Mouse (Mus musculus): ENCODE data around the gene Vav1.
A peak's percentile ranks its signal among the peaks of the same experiment; 100 is the strongest.
"Not testable (repeated sequence)": the region's sequence is repeated elsewhere in the genome, so short reads cannot be mapped to it uniquely, and the experiment has no call there.

Vav1 gene

DNA sequence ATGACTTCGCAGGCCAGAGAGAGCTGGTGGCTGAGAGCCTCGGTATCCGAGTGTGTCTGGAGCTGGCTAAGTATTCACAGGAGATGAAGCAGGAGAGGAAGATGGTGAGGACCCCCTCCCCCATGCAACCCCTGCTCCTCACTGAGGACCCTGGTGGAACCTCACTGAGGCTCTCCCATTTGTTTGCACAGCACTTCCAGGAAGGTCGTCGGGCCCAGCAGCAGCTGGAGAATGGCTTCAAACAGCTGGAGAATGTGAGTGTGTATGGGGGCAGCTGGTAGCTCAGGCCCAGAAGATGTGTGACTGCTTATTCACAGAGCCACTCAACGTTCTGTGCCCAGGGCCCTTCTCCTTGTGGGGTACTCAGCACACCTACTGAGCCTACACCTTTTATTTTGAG is 25.6 kb upstream of the Vav1 start:
- no peak for DNase-seq (ENCODE audit: low spot score)

DNA sequence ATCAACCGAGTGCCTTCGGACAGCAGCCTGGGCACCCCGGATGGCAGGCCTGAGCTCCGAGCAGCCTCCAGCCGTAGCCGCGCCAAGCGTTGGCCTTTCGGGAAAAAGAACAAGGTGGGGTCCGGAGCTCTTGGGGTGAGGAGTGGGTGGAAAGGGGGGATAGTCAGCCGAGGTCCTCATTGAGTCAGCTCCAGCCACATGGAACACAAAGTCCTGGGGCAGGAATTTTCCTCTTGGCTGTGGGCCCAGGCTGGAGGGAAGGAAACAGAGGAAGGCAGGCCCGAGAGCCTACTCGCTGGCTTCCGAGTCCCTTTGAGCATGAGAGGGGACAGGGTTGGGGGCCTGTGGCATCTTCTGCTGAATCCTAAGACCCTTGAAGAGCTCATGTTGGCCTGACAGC is 23.5 kb upstream of the Vav1 start:
- DNase-seq (ENCODE audit: low spot score), result no peak

DNA sequence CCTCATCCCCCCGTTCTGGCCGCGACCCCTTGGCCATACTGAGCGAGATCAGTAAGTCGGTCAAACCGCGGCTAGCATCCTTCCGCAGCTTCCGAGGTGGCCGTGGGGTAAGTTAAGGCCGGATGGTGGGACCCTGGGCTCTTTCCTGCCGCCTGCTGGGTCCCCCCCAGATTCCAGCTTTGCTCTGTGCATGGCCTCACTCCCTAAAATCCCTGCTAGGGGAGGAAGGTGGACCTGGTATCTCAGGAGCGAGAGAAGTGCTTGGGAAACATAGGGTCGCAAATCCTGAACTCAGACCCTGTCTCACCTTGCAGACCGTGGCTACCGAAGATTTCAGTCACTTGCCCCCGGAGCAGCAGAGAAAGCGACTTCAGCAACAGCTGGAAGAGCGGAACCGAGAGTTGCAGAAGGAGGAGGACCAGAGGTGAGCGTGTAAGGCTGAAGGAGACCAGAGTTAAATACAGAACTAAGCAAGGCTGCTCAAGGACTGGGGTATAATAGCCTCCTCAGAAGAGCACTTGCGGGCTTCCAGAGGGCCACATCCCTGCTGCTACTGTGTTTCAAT is 21.9 kb upstream of the Vav1 start:
- DNase-seq (ENCODE audit: low spot score), result no peak

DNA sequence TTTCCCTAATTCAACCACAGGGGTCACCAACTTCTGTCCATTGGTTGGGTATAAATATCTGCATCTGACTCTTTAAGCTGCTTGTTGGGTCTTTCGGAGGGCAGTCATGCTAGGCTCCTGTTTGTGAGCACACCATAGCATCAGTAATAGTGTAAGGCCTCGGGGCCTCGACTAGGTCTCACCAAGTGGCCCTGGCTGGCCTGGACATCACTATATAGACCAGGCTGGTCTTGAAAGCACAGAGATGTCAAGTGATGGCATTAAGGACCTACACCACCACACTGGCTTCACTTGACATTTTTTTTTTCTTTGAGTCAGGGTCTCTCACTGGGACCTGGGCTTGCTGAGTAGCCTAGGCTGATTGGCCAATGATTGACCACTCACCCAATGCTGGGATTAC is 20.7 kb upstream of the Vav1 start:
- no peak for DNase-seq (ENCODE audit: low spot score)

DNA sequence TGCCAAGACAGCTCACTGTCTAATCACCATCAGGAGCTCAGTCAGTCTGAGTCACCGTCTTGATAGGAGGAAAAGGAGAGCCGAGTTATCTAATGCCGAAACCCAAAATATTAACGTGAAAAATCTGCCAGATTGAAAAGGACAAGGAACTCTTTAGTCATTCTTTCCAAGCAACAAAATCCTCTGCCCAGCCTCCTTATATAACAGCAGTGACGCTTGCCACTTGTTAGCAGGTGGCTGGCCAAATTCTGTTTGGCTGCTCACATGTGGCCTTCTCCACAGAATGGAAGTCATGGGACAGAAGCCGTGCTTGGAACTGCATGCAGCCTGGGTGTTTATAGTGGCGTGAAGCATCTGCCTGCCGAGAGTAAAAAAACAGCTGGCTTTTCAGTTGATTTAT is 19.2 kb upstream of the Vav1 start:
- peak; percentile 64 for DNase-seq (ENCODE audit: low spot score)

DNA sequence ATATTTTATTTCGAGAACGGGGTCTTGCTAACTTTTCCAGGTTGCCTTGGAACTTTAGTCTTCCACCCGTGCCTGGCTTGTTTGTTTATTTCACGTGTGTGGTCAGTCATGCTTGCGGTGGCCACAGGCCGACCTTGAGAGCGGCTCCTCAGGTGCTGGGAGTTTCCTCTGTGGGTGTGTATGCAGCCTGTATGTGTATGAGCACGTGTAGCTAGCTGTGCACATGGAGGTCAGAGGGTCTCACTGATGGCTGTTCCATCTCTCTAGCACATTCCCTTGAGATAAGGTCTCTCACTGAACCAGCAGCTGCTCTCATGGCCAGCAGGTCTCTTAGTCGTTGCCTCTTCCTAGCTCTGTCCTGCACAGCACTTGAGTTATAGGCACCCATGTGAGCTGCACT is 18.5 kb upstream of the Vav1 start:
- DNase-seq (ENCODE audit: low spot score), result no peak

DNA sequence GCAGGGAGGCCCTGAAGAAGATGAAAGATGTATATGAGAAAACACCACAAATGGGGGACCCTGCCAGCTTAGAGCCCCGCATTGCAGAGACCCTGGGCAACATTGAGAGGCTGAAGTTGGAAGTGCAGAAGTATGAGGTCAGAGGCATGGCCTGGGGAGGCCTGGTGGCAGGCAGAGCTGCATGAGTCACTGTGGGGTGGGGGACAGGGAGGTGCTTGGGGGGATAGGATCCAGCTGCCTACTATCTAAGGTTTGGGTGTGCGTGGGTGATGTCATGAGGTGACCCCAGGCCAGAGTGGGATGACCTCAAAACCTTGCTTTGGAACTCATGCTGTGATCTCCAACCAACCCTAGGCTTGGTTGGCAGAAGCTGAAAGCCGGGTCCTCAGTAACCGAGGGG is 17.6 kb upstream of the Vav1 start:
- DNase-seq (ENCODE audit: low spot score), result no peak

DNA sequence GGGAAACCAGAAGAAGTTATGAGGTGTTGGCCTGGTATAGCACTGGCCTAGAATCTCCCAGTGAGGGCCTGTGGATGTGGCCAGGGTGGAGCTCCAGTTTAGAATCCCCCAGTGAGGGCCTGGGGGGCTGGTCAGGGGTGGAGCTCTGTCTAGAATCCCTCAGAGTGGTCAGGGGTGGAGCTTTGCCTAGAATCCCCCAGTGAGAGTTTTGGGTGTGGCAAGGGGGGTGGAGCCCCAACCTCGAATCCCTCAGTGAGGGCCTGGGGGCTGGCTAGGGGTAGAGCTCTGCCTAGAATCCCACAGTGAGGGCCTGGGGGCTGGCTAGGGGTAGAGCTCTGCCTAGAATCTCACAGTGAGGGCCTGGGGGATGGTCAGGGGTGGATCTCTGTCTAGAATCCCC is 17.1 kb upstream of the Vav1 start:
- DNase-seq (ENCODE audit: low spot score), result no peak

DNA sequence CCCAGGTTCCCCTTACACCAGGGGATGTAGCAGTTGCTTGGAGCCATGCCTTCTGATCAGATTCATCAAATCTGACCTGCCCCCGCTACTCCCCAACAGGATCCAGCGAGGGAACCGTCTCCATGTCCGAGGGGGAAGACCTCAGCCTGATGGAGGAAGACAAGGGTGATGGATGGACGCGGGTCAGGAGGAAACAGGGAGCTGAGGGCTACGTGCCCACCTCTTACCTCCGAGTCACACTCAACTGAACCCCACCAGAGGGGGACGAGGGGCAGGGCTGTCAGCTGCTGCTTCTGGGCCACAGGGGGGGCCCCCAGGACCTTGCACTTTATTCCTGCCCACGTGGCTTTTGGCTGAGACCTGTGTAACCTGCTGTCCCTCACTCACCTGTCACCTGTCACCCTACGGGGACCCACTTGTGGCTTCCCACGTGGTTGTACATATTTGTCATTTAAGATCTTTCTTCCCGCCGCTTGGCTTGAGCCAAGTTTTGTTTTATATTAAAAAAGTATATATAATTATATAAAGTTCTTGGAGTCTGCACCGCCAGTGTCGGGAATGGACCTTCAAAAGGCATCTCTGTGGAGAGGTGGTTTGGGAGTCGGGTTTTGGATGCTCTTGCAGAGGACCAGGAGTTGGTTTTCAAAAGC is 15.9 kb upstream of the Vav1 start:
- DNase-seq (ENCODE audit: low spot score), result no peak

DNA sequence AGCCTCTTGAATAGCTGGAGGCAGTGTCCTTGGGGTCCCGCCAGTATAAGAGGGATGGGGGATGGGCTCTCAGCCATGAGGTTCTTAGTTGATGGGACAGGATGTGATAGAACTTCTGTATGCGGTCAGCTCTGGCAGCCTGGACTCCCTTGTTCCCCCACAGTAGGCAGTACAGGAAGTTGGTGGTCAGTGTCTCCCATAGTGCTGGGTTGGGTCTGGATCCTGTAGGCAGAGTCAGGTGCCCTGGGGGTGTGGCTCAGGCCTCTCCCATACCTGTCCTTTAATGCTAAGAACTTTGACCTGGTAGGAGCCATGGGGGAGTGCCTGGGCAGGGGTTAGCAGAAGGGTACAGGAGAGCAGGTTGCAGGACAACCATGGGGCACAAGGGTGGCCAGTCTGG is 14.7 kb upstream of the Vav1 start:
- no peak for DNase-seq (ENCODE audit: low spot score)

DNA sequence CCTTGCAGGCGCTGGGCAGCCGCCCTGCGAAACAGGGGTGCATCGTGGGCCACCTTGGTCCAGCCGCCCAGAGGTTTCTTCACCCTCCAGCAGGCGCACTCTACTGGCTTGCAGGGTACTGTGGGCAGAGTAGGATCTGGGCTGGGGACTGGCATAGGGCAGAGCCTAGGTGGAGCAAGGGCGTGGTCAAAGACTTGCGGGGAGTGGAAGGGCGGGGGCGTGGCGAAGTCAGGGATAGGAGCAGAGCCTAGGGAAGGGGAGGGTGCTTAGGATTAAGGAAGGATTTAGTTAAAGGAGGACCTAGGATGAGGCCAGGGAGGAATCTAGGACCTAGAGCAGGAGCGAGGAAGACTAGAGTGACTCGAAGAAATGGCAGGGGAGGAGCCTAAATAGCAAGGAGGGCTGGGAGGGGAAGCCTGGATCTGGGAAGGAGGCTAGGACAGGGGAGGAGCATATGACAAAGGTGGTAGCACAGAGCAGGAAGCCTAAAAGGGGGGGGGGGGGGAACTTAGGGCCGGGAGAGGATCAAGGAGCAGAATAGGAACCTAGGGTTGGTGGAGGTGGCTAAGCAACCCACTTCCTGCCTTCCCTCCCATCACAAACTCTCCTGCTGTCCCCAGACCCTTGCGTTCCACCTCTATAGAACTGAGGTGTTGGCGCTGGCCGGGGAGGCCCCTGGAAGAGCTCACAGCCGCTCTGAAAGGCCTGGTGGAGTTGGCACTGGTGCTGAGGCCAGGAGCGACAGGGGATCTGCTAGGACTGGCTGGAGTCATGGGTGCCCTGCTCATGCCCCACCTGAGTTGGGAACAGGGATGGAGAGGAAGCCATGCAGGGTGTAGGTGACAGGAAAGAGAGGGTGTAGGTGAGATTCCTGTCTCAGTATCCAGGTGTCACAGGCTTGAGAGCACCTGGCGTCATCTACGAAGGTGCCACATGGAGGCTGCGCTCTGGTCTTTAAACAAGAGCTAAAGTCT is 13.6 kb upstream of the Vav1 start:
- DNase-seq (ENCODE audit: low spot score), result no peak

DNA sequence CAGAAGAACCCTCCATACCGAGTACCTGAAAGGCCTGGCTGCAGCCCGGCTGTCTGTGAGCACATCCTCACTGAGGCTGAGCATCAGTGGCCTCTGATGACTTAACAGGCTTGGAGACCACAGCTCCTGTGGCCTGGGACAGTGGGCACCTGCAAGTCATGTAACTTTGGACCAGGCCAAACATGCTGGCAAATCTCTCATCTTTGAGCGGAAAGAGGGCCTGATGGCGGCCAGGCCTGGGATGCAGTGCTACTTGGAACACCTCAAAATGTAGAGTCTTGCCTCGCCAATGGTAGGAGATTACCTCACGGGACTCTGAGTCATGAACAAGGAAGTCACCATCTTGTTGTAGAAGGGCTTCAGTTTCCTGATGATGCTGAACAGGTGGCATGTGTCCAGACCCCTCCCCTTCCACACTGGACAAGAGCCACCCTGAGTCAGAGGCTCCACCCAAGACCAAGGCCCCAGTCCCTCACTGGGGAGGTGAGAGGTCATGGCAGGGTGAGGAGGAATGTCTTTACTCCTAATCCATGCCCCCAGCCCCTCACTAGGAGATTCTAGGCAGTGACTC is 11.3 kb upstream of the Vav1 start:
- DNase-seq (ENCODE audit: low spot score), result peak; percentile 66

DNA sequence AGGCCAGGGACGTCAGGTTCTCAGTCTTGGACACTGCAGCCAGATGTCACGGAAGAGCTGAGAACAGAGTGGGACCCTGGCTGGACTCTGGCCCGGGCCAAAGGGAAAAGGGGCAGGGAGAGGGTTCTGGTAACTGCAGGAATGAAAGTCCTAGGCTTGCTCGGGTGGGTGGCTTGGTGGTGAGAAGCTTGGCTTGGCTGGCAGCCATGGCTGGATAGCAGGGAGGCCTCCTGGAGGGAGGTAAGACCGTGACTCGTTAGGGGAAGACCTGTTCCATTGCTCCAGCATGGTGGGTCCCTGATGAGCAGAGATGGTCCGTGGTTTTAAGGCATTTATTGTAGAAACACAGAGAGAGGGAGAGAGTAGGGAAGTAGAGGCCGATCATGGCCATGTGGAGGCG is 7.6 kb upstream of the Vav1 start:
- no peak for DNase-seq (ENCODE audit: low spot score)

DNA sequence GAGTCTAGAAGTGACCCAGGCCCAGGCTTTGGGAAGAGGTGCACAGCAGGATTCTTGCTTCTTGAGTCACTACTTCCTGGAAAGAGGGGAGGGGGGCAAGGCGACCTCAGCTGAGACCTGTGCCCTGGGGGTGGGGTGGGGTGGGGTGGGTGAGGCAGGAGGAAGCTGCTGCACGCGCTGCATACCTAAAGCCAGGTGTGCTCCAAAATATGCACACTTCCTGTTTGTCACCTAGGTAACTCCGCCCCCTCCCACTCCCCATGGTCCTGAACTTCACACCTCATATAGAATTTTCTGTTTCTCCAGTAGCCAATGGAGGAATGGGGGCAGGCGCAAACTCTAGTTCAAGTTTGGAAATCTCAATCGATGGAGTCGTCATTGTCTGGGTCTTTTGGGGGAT is 5.1 kb upstream of the Vav1 start:
- no peak for DNase-seq (ENCODE audit: low spot score)

DNA sequence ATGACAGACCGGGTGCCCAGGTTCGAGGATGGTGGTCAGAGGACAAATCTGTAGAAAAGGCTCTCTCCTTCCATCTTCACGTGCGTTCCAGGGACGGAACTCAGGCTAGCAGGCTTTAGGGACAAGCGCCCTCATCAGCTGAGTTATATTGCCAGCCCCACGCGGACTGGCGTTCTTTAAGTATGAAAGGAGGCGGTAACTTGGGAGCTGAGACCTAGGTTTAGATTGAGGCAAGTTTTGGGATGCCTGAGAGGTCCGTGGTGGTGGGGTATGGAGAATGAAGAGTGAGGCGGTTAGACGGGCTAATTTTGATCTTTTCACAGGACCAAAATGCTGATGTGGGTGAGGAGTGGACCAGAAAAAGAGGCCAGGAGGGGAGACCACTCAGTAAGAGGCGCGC is 4.2 kb upstream of the Vav1 start:
- DNase-seq (ENCODE audit: low spot score), result no peak

DNA sequence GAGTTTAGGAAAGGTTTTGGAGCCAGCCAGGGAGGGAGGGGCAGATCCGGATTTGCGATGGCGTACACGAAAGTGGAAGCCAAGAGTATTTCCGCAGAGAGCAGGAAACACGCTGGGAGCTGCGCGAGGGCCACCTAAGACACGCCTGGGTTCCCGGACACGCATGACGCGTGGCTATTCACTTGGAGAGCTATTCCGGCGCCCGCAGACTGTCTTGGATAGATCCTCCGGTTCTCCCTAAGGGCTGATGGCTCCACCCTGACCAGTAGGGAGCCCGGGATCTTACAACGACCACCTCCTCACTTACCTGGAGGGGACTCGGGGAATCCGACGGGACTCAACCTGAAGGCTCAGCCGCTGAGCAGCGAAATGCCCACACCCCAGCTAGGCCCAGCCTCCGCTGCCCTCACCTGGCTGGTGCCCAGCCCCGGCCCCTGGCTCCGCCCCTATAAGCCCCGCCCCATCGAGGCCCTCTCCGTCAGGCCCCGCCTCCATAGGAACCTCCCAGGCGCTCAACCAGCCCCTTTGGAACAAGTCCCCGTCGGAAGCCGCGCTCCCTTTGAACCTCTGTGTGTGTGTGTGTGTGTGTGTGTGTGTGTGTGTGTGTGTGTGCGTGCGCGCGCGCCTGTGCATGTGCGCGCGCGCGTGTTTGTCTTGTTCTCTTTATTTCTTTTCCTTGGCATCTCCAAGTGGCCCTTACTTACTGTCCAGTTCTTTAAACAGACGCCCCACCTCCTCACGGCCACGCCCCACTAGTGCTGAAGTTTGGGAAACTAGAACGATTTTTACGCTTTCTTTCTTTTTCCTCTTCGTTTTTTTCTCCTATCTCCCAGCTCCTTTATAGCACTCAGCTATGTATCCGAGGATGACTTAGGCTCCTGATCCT is 3.5 kb upstream of the Vav1 start:
- peak; percentile 95 for DNase-seq (ENCODE audit: low spot score)

DNA sequence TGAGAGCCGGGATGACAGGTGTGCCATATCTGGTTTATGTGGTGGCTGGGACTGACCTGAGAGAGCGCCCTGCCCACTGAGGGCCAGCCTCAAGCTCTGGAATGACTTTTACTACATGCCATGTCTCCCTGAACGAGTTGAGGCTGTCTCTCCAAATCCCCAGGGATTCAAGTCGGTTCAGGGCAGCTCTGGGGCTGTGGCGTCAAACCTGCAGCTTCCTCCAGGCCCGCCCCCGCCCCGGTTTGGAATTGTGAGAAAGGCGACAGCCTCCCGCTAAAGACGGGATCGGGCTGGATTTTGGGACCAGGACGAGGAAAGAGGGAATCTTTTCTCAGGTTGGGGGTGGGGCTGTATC is 2.9 kb upstream of the Vav1 start:
- DNase-seq (ENCODE audit: low spot score), result peak; percentile 91

DNA sequence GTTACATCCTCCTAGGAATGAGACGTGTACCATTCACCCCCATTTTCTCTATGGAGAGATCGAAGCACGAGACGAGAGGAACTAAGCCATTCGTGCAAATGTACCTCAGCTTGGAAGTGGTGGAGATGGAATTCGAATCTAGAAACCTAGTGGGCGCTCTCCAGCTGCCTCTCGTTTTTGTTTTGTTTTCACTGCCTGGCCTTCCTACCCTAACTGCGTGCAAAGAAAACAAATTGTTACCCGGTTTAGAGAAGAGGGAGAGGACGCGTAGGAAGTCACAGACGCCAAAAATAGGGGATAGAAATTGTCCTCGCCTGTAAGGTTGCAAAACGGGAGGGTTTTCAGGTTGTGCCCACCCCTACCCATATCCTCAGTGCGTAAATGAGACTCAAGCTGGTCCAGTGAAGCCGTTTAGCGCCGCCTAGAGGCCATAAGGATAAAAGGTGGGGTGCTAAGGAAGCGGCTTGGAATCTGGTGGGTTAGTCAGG is 2.2 kb upstream of the Vav1 start:
- DNase-seq (ENCODE audit: low spot score), result peak; percentile 92

DNA sequence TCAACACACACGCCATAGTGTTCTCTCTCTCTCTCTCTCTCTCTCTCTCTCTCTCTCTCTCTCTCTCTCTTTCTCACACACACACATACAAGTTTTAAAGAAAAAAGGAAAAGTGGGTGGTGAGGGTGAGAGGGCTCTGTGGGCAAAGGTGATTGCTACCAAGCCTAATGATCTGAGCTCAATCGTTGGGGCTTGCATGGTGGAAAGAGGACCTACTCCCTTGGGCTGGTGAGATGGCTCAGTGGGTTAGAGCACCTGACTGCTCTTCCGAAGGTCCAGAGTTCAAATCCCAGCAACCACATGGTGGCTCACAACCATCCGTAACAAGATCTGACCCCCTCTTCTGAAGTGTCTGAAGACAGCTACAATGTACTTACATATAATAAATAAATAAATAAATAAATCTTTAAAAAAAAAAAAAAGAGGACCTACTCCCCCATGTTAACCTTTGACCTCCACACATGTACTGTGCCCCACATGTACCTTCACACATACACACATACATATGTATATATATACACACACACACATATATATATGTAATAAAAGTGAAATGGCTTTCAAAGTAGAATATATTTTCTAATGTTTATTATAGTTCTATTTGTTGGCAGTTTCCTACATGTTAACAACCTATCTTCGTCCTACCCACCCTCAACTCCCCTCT is 1.2 kb upstream of the Vav1 start:
- not testable (repeated sequence) for DNase-seq (ENCODE audit: low spot score)

DNA sequence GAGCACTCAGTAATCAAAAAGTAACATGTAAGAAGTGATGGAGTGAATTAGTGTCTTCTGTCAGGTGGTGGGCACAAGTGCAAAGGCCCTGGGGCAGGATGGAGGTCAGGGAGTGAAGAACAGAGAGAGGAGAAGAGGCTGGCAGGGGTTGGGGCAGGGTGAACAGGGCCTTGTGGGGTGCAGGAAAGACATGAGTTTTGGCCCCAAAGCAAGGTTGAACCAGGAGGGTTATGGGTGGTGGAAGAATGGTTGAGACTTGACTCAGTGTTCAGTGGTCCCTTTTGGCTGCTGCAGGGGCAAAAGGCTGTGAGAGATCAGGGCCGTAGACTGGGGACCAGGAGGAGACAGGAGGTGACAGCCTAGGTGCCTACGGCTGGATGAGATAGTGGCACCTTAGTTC is 363 bp upstream of the Vav1 start:
- no peak for DNase-seq (ENCODE audit: low spot score)

DNA sequence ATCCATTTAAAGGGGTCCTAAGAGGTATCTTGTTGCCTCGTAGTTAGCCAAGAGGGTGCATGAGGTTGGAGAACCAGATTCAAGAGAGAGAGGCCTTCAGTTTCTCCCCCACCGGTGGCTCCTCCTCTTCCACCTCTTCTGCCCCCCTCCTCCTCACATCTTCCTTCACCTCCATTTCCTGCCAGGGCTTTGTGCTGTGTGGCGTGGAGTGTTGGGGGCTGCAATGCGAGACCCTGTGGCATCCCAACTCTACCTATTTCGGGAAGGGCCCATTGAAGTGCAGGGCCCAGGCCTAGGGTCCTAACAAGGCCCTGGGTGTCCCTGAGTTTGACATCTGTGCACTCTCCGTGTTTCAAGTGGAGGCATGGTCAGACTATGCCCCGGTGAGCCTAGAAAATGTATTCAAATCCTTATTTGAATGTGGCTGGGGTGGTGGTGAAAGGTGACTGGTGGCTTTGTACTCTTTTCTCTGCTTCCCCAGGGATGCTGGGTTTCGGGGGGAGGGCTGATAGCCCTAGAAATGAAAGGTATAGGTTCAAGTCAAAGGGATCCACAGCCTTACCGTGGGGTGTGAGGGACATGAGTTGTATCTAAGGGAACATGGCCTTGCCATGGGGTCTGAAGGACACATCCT is 808 bp downstream of the Vav1 start:
- no peak for DNase-seq (ENCODE audit: low spot score)

Data from adipocyte (in vitro differentiated cells).